Mouse (Mus musculus) midbrain, embryonic 10.5 days (tissue): ENCODE measurements around the gene Adamts12. TPM values are rescaled to one million over a fixed set of nuclear protein-coding genes. Genes with fewer than 3 reads are reported as not detected.

Source experiments
- DNase-seq: peaks from one replicate; pipeline ENCODE4 v3.0.0-alpha.2; 2017; ENCODE audit warnings: low spot score
- H3K27ac ChIP-seq: fragments of 300-500 bp; sonication (generic); replicated peaks from 2 replicates; pipeline ENCODE4 v1.5.1; 2016; ENCODE audit warnings: mild to moderate bottlenecking
- H3K27me3 ChIP-seq: fragments of 300-500 bp; sonication (generic); 2 replicates; pipeline ENCODE4 v1.6.1; 2016; ENCODE audit warnings: low read depth, mild to moderate bottlenecking; ENCODE audit not compliant: poor library complexity, severe bottlenecking
- H3K36me3 ChIP-seq: fragments of 300-500 bp; sonication (generic); 2 replicates; pipeline ENCODE4 v1.6.1; 2016; ENCODE audit warnings: mild to moderate bottlenecking, moderate library complexity
- H3K4me1 ChIP-seq: fragments of 300-500 bp; sonication (generic); 2 replicates; pipeline ENCODE4 v1.6.1; 2016
- H3K4me3 ChIP-seq: fragments of 300-500 bp; sonication (generic); 2 replicates; pipeline ENCODE4 v1.5.1; 2016; ENCODE audit warnings: mild to moderate bottlenecking, moderate library complexity
- H3K9me3 ChIP-seq: fragments of 300-500 bp; sonication (generic); replicated peaks from 2 replicates; pipeline ENCODE4 v1.6.1; 2016; ENCODE audit warnings: mild to moderate bottlenecking
- WGBS: fragments of 180-500 bp; shearing (Covaris S2); methylation state at CpG from one replicate; pipeline ENCODE4 v1.1.7; 2016; 5-methylcytosine and 5-hydroxymethylcytosine counted together
- polyA plus RNA-seq: library from polyadenylated mRNA; unstranded; fragments of >200 nt; fragmentation: Nextera tagmentation; extraction: Ambion mirVana; gene quantifications from 2 replicates; pipeline ENCODE4 v1.2.1, GENCODE M21; 2016

Gene Adamts12
- polyA plus RNA-seq, result 1.7 and 2.0 TPM in 2 replicates

DNA sequence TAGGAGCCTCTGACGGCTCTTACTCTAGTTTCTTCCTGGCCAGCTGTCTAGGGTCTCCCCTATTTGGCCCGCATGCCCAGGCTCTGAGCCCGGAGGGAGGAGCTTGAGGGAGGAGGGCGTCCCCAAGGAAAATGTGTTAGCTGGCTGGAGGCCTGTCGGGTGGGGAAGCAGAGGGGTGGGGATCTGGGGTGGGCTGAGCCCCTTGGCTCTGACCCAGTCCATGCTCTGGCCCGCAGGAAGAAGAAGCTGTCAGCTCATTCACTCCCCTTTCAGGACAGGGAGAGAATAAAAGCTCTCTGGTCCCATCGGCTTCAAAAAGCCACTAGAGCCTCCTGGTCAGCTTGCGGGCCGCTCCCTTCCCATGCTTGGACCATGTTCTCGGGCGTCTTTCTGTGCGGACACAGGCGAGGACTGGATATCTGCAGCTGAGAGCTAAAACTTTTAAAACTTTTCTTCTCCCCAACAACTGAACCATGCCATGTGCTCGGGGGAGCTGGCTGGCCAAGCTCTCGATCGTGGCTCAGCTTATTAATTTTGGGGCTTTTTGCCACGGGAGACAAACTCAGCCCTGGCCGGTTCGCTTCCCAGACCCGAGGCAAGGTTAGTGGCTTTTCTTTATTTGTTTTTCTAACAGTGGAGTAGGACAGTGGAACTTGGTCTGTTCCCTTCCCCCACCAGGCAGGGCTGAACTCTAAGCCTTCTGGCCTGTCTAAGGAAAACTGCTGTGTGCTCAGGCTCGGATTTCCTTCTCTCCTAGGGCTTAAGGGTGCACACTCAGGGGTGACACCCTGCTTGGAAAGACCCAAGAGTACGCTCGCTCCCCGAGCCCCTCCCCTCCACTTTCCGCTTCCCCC, at the start of gene Adamts12:
Gene Adamts12 (plus strand): TSS at position 233 of the 854 bp plus-strand sequence.
- Histone ChIP-seq H3K27me3 (peaks cover 17% of the 10 kb centered on the region; the same call in 1 of the 2 replicates), H3K4me3 (peak within 1 kb of the TSS; percentile 51), H3K27ac (peak within 1 kb of the TSS; percentile 84), H3K9me3 (no peaks in the 10 kb centered on the region), H3K36me3 (no peaks in the 10 kb centered on the region), H3K4me1 (peaks cover 49% of the 10 kb centered on the region)
- 1% methylated on average over 25 of the region's 25 CpGs for WGBS
- peak; percentile 62 for DNase-seq

DNA sequence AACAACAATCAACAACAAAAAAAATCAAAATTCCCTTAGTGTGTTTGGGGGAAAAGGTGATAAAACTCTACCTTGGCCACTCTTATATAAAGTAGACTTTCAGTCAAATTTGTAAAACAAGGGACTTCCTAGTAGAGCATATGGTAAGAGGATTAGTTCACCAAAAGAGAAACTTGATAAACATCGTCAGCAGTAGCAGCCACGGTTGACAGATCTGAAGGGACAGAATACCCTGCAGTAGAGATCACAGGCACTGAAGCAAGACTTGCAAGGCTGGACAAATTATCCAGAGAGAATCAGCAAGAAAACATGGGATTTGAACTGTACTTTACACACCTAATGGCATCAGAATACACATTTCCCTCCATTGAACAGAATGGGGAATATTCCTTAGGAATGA, 49.7 kb upstream of the Adamts12 start:
- H3K27ac ChIP-seq, result no peak overlapping the region
- no peaks in the 10 kb centered on the region for H3K36me3 ChIP-seq
- no peak overlapping the region for H3K4me3 ChIP-seq
- WGBS, result 10% methylated on average over 2 of the region's 2 CpGs
- no peaks in the 10 kb centered on the region for H3K4me1 ChIP-seq
- no peaks in the 10 kb centered on the region for H3K9me3 ChIP-seq
- no peak for DNase-seq
- H3K27me3 ChIP-seq, result no peaks in the 10 kb centered on the region

DNA sequence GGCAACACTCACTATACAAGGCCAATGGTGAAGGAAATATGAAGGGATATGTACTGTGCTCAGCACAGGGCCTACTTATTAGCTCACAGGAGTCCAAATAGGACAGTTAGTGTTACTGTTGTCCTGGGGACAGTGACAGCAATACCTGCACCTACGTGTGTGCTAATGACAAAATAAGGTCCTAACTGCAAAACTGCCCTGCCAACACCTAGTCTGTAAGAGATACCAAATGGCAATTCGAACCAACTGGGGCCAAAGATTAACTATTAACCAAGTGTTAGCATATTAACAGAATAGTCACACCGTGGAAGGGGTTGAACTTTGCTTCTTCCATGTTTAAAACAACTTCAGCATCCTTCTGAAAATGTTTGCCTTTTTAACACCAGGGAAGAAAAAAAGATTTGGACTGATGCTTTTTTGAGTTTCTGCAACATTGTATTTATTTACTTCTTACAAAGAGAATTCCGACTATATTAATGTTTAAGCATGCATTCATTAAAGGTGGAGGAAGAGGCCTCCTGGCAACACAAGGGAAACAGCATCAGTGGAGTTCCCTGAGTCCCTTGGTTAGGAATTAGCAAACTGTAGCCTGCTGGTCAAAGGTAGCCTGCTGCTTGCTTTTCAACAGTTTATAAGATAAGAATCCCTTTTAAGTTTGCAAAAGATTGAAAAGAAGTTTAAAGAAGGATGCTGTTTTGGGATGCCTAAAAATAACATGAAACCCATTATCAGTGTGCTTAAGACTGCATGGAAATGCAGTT, 37.6 kb upstream of the Adamts12 start:
- no peaks in the 10 kb centered on the region for H3K36me3 ChIP-seq
- H3K9me3 ChIP-seq, result no peaks in the 10 kb centered on the region
- H3K4me1 ChIP-seq, result no peaks in the 10 kb centered on the region
- no peak for DNase-seq
- H3K27me3 ChIP-seq, result no peaks in the 10 kb centered on the region
- H3K4me3 ChIP-seq, result no peak overlapping the region
- WGBS, result 84% methylated on average over 4 of the region's 4 CpGs
- no peak overlapping the region for H3K27ac ChIP-seq

DNA sequence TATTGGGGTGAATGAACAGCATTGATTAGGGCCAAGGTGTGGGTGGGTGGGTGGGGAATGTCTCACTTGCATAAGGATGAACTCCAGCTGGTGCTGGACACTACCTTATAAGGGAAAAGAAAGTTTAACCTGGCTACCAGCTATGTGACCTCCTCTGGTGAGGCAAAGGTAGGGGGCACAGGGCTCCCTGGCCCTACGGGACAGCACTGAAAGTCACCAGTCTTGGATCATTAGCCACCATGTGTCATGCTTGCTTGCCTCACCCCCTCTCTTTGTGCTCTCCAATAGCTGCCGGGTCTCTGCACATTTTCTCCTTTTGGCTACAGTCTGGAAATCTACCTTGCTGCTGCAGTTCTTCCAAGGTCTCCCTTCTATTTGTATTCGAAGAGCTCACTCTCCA, 34.4 kb upstream of the Adamts12 start:
- Histone ChIP-seq H3K27ac (no peak overlapping the region), H3K36me3 (no peaks in the 10 kb centered on the region), H3K9me3 (no peaks in the 10 kb centered on the region), H3K27me3 (peaks cover 23% of the 10 kb centered on the region), H3K4me3 (no peak overlapping the region), H3K4me1 (peaks cover 3% of the 10 kb centered on the region; the same call in 1 of the 2 replicates)
- DNase-seq, result no peak
- 77% methylated on average over 3 of the region's 3 CpGs for WGBS

DNA sequence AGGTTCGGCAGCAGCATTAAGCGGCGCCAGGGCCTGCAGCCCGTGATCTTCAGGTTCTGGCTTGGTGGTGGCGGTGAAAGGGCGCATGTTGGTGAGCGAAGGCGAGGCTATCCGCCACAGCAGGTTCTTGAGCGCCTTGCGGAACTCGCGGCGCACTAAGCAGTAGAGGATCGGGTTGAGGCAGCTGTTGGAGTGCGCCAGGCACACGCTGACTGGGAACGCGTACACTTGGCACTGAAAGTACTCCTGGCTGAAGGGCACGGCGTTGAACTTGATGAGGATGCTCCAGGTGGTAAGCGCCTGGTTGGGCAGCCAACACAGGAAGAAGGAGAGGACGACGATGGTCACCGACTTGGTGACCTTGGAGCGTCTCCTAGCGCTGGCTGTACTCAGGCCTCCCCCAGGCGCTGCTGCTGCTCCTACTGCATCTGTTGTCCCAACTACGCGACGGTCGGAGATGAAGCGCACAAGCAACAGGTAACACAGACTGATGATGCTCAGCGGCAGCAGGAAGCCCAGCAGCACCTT, 28.6 kb upstream of the Adamts12 start:
- no peaks in the 10 kb centered on the region for H3K9me3 ChIP-seq
- no peak overlapping the region for H3K27ac ChIP-seq
- no peaks in the 10 kb centered on the region for H3K36me3 ChIP-seq
- H3K4me3 ChIP-seq, result peak overlapping the region; percentile 53
- peaks cover 32% of the 10 kb centered on the region for H3K4me1 ChIP-seq
- peak; percentile 31 for DNase-seq
- 7% methylated on average over 34 of the region's 34 CpGs for WGBS
- peaks cover 70% of the 10 kb centered on the region for H3K27me3 ChIP-seq

DNA sequence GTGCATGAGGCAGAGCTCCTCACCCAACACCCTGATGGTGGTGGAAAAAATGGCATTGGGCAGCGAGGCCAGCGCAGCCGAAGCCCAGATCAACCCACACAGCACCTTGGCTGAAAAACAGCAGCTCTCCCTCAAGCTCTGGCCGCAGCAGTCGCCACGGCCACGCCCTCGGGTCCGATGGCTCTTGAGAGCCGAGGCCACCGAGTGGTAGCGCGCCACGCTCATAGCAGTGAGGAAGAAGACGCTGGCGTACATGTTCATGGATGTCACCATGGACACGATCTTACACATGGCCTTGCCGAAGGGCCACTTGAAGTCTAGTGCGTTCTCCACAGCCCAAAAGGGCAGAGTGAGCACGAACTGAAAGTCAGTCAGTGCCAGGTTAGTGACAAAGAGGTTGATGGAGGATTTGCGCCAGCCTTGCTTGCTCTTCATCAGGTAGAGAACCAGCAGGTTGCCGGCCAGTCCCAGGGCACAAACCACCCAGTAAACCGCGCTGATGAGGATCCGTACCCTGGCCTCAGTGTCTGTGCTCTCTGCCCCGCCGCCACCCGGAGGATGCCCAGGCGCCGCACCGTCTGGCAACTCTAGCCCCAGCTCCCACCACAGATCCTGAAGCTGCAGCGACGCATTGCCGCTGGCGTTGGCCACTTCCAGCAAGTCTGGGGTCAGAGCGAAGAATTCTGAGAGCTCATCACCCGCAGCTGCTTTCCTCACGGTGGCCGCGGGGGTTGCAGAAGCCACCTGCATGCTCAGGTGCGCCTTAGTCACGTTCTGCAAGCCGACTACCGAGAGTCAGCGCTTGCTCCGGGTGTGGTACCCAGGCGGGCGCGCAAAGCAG, 27.8 kb upstream of the Adamts12 start:
- no peaks in the 10 kb centered on the region for H3K36me3 ChIP-seq
- peak; percentile 37 for DNase-seq
- H3K27ac ChIP-seq, result no peak overlapping the region
- peaks cover 32% of the 10 kb centered on the region for H3K4me1 ChIP-seq
- peak overlapping the region; percentile 53 for H3K4me3 ChIP-seq
- 2% methylated on average over 49 of the region's 49 CpGs for WGBS
- peaks cover 70% of the 10 kb centered on the region for H3K27me3 ChIP-seq
- no peaks in the 10 kb centered on the region for H3K9me3 ChIP-seq

DNA sequence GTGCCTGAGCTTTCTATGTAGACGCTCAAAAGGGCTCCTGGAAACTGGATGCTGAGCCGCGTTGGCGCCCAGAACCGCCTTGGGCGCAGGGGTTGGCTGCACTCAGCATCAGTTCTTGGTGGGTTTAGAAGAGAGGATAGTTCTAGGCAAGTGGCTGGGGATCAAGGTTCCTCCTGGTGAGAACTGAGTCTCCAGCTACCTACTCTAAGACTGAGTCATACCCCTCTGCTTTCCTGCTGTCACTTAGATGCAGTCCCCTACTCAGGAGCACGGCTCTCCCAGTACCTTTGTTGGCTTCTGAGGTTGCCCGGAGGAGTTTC, 27.3 kb upstream of the Adamts12 start:
- Histone ChIP-seq H3K27me3 (peaks cover 70% of the 10 kb centered on the region), H3K36me3 (no peaks in the 10 kb centered on the region), H3K4me3 (peak overlapping the region; percentile 53), H3K27ac (no peak overlapping the region), H3K9me3 (no peaks in the 10 kb centered on the region), H3K4me1 (peaks cover 32% of the 10 kb centered on the region)
- peak; percentile 25 for DNase-seq
- 3% methylated on average over 8 of the region's 8 CpGs for WGBS

DNA sequence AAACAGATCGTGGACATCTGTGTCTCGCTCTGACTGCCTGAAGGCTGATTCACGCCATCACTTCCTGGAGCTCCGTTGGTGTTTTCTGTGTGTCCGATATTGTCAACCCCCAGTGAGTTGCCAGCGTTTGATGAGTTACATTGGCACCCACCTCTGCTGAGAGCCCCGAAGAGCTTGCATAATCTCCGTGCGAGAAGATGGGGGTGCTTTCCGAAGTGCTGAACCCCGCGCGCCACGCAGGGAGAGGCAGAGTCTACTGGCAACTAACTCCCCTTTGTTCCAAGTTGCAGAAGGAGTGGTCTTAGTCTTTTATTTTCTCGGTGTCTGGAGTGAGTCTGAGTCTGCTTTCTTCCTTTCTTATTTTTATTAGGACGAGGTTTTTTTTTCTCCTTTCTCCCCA, 26.9 kb upstream of the Adamts12 start, which contains the start of gene Rxfp3:
Gene Rxfp3 (minus strand): TSS at position 281 of the 400 bp plus-strand sequence.
- DNase-seq, result no peak
- H3K4me3 ChIP-seq, result peak within 1 kb of the TSS; percentile 53
- no peaks in the 10 kb centered on the region for H3K36me3 ChIP-seq
- peaks cover 70% of the 10 kb centered on the region for H3K27me3 ChIP-seq
- H3K9me3 ChIP-seq, result no peaks in the 10 kb centered on the region
- no peak within 1 kb of the TSS for H3K27ac ChIP-seq
- 2% methylated on average over 16 of the region's 16 CpGs for WGBS
- H3K4me1 ChIP-seq, result peaks cover 32% of the 10 kb centered on the region

DNA sequence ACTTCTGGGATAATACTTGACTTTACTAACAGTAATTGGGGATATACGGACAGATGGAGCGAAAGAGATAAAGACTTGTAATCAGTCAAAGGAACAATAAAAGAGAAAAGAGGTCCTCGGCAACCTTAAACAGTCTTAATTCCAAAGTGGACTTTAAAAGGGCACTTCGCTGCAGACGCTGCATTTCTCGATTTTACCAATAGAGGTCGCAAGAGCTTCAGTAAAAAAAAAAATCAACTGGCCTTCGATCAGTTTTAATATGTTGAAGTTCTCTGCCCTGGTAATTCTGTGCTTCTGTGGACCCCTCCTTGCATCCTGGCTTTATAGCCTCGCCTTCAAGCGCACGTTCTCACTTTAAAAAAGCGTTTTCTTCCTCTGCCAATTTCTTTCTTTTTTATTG, 26.1 kb upstream of the Adamts12 start:
- Histone ChIP-seq H3K36me3 (no peaks in the 10 kb centered on the region), H3K4me3 (no peak overlapping the region), H3K27me3 (peaks cover 65% of the 10 kb centered on the region), H3K9me3 (no peaks in the 10 kb centered on the region), H3K27ac (no peak overlapping the region), H3K4me1 (peaks cover 29% of the 10 kb centered on the region)
- WGBS, result 5% methylated on average over 12 of the region's 12 CpGs
- peak; percentile 49 for DNase-seq

DNA sequence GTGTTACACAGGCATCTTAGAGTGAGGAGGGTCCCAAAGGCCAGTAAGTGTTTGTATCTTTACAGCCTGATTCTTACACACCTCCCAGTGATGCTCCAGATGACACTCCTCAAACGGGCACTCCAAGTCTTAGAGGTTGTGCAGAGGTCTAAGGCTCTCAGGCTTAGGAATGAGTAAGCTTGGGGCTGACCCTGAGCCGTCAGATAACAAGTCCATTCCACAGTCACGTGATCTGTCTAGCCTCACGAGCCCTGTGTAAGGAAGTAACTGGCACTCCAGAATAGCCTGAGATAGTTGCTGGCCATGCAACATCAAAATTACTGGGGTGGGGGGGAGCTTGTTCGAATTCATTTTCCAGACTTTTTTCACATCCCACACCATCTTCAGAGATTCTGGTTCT, 24.5 kb upstream of the Adamts12 start:
- 70% methylated on average over 5 of the region's 5 CpGs for WGBS
- Histone ChIP-seq H3K27me3 (peaks cover 49% of the 10 kb centered on the region), H3K27ac (no peak overlapping the region), H3K36me3 (no peaks in the 10 kb centered on the region), H3K9me3 (no peaks in the 10 kb centered on the region), H3K4me3 (no peak overlapping the region), H3K4me1 (peaks cover 29% of the 10 kb centered on the region)
- DNase-seq, result no peak

DNA sequence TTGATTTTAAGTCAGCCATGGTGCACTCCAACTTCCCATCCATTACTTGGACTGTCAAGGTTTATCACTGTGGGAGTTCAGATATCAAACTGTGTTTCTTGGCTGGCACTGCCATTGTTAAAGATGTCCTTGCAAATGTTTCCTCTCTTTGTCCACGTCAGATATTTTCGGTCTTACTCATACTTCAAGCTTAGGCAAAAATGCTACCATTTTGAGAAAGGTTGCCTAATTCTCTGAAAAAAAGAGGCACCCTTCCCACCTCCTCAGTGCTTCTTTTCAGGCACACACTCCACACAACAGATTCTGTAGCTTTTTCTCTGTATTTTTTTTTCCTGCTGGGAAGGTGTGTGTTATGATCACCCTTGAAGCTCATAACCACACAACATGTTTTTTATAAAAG, 23.4 kb upstream of the Adamts12 start:
- Histone ChIP-seq H3K9me3 (no peaks in the 10 kb centered on the region), H3K36me3 (no peaks in the 10 kb centered on the region), H3K27me3 (peaks cover 37% of the 10 kb centered on the region), H3K4me3 (no peak overlapping the region), H3K27ac (no peak overlapping the region), H3K4me1 (peaks cover 21% of the 10 kb centered on the region)
- WGBS, result 85% methylated on average over 2 of the region's 2 CpGs
- DNase-seq, result no peak

DNA sequence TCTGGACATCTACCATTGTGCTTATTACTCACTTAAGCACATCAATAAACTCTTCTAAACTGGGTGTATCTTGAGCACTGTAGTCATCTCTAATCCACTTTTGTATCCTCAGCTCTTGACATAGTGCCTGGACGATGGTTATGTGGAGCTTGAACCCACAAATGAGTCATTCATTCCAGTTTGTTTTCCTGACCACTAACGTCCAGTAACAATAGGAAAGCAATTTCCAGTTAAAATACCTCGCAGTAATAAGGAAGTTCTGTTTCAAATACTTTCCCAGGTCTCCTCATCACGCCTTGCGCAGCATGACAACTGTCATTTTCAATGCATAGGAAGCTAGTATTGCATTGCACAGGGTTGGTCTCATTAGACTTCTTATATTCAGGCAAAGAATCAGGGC, 21.8 kb upstream of the Adamts12 start:
- Histone ChIP-seq H3K27ac (no peak overlapping the region), H3K9me3 (no peaks in the 10 kb centered on the region), H3K36me3 (no peaks in the 10 kb centered on the region), H3K27me3 (peaks cover 21% of the 10 kb centered on the region), H3K4me1 (peaks cover 5% of the 10 kb centered on the region), H3K4me3 (no peak overlapping the region)
- 90% methylated on average over 5 of the region's 5 CpGs for WGBS
- DNase-seq, result no peak
